In the genomic region with DNA sequence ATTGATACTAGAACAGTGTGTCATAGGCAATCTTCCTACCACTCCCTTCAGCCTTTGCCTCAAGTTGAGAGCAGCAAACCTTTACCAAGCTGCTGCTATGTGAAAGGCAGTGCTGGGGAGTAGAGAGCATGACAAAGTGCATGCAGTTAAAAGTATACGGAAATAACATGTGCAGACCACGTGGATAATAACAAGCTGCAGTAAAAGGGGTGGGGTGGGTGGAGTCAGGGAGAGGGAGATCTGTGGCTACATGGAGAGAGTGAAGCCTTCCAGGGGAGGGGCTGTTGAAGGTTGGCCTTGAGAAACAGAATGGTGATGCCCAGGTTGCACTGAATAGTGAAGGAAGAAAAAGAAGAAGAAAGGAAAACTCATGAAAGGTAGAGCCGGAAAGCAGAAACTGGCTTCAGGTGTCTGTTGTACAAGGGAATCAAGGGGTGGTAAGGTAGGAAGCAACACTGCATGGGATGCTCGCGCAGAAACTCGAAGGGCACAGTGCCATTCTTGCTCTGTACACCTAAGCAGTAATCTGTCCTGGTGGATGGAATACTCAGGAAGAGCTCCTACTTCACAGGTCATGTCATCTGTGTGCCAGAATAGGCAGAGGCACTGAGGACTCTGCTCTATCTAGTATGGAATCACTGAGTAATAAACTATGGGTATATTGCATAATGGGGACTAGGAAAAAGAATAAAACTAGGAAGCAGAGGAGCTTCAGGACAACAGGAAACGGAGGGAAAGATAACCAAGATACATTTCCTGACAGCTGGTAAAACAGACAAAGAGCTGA, we compare ENCODE assay signal across 16 mouse cellular contexts.
"Had no signal": no experiment of that assay in that cellular context is flagged by ENCODE, and none has a peak within 500 bp of the region (broad histone marks: within the 10 kb centered on the region; RNA-seq: fewer than 3 reads in every experiment).

No protein-coding gene starts in this region.

- H3K27ac ChIP-seq: kidney, postnatal 0 days; liver, embryonic 15.5 days; lung, embryonic 15.5 days; midbrain, embryonic 12.5 days; midbrain, embryonic 15.5 days had no signal

- H3K27me3 ChIP-seq: liver, embryonic 15.5 days; lung, embryonic 15.5 days; midbrain, embryonic 12.5 days; midbrain, embryonic 15.5 days had no signal

- H3K36me3 ChIP-seq: liver, embryonic 15.5 days; lung, embryonic 15.5 days; midbrain, embryonic 12.5 days; midbrain, embryonic 15.5 days had no signal

- H3K4me1 ChIP-seq: liver, embryonic 15.5 days; lung, embryonic 15.5 days; midbrain, embryonic 12.5 days; midbrain, embryonic 15.5 days had no signal

- ATAC-seq: midbrain, embryonic 15.5 days had no signal

- H3K9ac ChIP-seq: liver, embryonic 15.5 days; lung, embryonic 15.5 days; midbrain, embryonic 12.5 days; midbrain, embryonic 15.5 days had no signal

- DNase-seq: kidney, adult 2 months; kidney, postnatal 25 days; lung, adult 18-20 months; lung, postnatal 10 days; lung, postnatal 36 days; right cerebral cortex, adult 18-20 months; right cerebral cortex, postnatal 14 days; right cerebral cortex, postnatal 4 days; spleen, adult 18-20 months; thymus, postnatal 25 days had no signal

- H3K4me3 ChIP-seq: liver, embryonic 15.5 days; lung, embryonic 15.5 days; midbrain, embryonic 12.5 days; midbrain, embryonic 15.5 days; myocyte had no signal

- H3K9me3 ChIP-seq: liver, embryonic 15.5 days; lung, embryonic 15.5 days; midbrain, embryonic 12.5 days; midbrain, embryonic 15.5 days had no signal

- H3K4me2 ChIP-seq: liver, embryonic 15.5 days; lung, embryonic 15.5 days; midbrain, embryonic 12.5 days; midbrain, embryonic 15.5 days had no signal
